Mouse (Mus musculus): ENCODE results near the gene Cobl.

DNA sequence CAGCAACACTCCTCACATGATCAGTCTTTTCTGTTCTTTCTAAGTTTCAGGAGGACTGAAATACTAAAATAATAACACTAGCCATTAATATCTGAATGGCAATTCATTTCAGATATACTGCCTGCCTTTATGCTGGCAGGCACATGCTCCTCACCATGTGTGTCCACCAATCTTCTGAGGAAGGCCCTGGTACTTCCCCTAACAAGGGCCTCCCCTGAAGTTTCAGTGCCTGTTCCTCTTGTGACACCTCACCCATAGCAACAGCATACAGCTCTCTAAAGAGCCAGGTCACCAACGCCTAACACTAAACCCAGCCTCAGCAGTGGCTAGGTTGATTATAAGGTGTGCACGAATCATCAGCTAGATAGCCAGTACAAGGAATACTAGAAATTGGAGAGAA, 20.5 kb downstream of the Cobl start:
- no peak for TF ChIP-seq CTCF (IDR thresholded peaks at IDR 0.05; ENCODE audit: insufficient read depth, low read length)
- TF ChIP-seq POLR2A (IDR thresholded peaks at IDR 0.05; ENCODE audit: borderline replicate concordance, extremely low read depth, low read depth, low read length), result no peak
